Mouse (Mus musculus) layer of hippocampus, adult 9-10 months (tissue): Measurements from ENCODE around the gene Zrsr1.

ENCODE experiments used
- DNase-seq: peaks from one replicate; pipeline ENCODE4 v3.0.0; 2022; ENCODE audit warnings: low spot score

The Zrsr1 gene

DNA sequence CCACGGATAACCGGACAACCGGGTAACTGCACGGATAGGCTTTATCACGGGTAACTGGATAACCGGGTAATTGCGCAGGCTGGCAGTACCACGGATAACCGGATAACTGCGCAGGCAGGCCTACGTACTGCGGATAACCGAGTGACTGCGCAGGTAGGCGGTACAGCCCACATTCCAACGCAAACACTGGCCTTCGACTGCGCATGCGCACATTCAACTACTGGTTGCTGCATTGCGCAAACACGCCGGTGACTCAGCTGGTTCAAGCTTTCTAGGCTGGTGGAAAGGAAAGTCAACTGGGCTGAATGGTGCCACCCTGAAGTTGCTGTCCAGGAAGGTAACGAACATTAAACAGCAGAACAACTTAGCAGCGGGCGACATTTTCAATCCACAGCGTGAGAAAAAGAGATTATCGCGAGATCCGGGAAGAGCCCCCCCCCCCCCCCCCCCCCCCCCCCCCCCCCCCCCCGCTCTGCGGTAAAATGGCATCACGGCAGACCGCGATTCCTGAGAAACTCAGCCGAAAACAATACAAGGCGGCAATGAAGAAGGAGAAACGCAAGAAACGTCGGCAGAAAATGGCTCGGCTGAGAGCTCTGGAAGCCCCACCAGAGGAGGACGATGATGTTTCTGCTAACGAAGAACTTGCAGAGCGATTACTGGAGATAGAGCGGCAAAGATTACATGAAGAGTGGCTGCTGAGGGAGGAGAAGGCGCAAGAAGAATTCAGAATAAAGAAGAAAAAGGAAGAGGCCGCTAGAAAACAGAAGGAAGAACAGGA is 1.1 kb downstream of the Zrsr1 start:
- peak; percentile 77 for DNase-seq

DNA sequence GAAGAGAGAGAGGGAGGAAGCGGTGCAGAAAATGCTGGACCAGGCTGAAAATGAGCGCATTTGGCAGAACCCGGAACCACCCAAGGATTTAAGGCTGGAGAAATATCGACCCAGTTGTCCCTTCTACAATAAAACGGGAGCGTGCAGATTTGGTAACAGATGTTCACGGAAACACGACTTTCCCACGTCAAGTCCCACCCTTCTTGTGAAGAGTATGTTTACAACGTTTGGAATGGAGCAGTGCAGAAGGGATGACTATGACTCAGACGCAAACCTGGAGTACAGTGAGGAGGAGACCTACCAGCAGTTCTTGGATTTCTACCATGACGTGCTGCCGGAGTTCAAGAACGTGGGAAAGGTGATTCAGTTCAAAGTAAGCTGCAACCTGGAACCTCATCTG is 1.8 kb downstream of the Zrsr1 start:
- DNase-seq = no peak

DNA sequence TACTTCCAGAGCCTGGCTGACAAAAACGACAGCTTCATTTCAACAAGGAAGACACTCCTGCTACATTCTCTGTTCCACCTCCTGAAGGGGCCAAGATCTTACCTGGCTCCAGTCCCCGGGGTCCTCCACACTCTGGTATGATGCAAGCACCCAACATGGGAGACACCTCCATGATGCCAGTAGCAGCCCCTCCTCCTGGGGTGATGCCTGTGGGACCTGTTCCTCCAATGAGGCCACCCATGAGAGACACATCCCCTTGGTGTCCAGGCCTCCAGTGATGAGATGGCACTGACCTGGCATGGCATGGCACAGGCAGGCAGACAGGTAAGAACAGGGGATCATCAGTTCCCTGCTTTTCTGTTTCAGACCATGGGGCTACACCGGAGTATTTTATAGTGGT is 6.4 kb downstream of the Zrsr1 start:
- DNase-seq = no peak

DNA sequence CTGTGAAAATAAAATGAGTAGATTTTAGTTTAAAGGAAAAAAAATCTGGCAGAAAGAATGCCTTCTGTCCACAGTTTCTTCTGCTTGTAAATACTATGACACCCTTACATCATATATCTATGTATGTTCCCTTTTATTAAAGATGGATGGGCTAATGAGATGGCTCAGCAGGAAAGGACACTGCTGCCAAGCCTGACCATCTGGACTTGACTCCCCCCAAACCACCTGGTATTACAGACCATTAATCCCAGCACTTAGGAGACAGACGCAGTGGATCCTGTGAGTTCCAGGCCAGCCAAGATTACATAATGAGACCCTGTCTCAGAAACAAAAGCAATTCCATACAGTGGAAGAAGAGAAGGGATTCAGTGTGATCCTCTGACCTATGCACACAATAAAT is 6.9 kb downstream of the Zrsr1 start:
- no peak for DNase-seq

DNA sequence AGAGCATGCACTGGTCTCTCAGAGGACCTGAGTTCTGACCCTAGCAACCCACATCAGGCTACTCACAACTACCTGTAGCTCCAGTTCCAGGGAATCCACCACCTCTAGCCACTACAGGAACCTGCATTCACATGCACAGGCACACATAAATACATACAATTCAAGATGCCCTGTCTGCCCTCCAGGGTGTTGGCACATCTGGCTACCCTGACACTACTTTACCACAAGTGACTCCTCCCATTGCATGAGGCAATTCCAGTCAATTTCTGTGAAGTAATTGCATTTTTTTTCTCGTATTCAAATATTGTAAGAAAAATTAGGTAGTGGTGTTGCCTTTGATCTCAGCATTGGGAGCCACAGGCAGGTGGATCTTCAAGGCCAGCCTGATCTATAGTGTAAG is 7.4 kb downstream of the Zrsr1 start:
- no peak for DNase-seq

DNA sequence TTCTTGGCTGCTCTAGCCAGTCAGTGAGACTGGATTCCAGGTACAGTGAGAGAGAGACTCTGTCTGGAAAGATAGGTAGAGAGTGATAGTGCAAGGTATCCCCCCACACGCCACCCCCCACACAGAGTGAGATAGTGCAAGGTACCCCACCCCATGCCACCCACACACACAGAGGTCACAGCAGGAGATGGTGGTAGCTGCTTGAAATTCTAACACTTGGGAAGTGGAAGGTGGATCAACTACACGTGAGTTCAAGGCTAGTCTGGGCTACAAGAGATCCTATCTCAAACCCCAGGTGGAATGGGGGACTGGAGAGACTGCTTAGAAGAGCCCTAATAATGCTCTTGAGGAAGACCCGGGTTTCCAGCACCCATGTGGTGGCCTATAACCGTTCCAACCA is 9.2 kb downstream of the Zrsr1 start:
- no peak for DNase-seq

DNA sequence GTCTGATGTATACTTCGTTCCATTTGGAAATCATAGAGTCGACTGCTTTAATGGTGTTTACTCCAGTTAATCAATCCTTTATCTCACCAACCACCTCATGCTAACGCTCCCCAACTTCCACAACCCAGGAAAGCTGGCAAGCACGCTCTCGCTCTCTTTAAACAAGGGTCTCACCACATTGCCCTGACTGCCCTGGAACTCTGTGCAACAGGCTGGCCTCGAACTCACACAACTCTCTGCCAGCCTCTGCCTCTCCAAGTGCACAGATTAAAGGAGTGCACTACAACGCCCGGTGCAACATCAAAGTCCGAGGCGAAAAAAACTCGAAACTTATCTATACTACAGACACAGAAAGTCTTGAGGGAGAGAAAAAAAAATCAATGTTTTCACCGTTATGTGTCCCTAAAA is 9.7 kb downstream of the Zrsr1 start:
- DNase-seq = no peak

DNA sequence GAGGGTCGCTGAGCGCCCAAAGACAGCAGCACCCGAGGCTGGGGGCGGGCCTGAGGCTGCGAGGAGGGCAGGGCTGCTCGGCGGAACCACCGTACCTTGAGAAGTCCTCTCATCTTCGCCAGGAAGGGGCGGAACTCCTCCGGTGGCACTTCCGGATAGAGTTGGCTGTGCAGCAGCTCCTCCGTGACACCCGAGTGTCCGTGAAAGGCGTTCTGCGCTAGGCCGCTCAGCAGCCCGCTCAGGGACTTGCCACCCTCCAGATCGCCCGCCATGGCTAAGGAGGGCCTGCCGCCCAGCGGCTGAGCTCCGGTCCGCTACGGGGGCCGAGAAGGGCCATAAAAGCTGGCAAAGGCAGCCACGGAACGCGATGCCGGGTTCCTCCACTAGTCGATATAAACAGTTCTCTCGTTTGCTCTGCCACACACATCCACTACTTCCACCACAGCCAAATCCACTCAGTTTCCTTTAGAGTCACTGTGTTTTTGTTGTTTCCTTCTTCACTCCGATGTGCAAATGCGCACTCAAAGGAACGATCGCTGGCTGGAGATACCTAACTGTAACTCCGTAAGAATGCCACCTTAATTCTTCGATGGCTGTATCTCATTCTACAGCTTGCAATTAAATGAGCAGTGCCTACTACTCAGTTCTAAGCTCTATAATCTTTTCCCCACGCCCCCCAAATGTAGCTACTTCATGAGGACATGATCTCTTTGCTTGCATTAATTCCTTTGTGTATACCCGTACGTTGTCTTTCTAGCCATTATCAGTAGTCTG is 10.4 kb downstream of the Zrsr1 start, which contains the start of the genes Gm28048 and Commd1:
Gene Gm28048, minus strand, starts transcription at position 107 of the 774 bp plus-strand sequence.
Gene Commd1, minus strand, starts transcription at position 399 of the 774 bp plus-strand sequence.
- DNase-seq = peak; percentile 91

DNA sequence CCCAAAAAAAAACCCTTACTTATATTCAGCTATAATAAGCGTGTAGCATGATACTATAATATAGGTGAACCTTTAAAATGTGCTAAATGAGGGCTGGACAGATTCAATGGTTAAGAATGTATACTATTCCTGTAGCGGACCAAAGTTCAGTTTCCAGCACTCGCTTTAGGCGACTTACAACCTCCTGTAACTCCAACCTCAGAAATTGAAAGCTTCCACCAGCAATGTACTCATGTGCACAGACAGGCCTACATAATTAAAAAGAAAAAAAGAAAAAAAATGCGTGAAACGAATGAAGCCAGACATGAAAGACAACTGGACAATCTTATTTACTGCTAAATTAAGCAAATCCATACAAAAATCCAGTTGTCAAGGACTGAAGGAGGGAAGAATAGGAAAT is 11.0 kb downstream of the Zrsr1 start:
- DNase-seq = no peak

DNA sequence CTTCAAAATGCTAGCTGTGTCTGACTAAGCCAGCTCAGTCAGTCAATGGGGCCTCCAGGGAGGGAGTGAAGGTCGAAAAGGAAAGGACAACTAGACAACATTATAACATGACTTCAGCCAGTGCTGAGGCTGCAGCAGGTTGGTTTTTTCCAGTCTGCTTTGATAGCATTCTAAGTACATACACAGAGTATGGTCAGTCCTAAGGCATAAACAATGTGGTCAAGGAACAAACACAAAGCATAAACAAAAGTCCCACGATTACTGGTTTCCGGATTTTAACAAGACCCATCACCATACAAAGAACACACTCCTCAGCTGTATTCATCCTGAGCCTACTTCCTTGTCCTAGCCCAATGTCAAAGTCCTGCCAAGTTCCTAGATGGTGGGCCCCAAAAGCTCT is 13.7 kb downstream of the Zrsr1 start:
- no peak for DNase-seq

DNA sequence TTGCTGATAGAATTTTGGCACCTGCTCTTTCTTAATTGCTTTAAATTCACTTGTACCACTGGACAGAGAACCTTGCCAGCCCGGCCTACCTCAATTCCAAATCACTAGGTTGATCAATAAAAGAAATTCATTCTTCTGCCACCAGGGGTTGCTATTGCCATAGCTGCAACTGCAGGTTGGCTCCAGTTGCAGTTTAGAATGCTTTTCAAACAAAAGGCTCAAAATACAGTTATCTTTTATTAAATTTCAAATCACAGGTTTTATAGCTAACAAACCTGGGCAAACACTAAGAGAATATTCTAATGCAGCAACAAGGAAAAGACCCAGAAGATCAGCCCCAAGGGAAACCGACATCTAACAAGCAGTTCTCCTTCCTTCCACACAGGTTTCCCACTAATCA is 15.6 kb downstream of the Zrsr1 start:
- peak; percentile 71 for DNase-seq

DNA sequence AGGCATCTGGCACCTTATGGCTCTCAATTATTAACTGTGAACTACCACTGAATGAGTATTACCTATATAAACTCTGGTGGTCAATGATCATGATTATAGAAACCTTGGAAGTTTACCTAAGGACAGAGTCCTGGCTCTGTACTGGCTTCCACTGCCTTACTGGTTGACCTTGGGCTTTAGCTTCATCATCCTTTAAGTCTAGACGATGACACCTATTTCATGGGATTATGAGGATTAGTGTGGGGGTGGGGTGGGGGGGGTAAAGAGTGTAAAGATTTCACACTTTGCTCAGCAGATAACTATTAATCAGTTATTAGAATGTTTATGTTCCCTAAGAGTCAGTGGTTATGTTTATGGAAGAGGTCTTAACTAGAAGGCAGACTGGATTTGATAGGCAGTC is 18.0 kb downstream of the Zrsr1 start:
- DNase-seq = no peak

DNA sequence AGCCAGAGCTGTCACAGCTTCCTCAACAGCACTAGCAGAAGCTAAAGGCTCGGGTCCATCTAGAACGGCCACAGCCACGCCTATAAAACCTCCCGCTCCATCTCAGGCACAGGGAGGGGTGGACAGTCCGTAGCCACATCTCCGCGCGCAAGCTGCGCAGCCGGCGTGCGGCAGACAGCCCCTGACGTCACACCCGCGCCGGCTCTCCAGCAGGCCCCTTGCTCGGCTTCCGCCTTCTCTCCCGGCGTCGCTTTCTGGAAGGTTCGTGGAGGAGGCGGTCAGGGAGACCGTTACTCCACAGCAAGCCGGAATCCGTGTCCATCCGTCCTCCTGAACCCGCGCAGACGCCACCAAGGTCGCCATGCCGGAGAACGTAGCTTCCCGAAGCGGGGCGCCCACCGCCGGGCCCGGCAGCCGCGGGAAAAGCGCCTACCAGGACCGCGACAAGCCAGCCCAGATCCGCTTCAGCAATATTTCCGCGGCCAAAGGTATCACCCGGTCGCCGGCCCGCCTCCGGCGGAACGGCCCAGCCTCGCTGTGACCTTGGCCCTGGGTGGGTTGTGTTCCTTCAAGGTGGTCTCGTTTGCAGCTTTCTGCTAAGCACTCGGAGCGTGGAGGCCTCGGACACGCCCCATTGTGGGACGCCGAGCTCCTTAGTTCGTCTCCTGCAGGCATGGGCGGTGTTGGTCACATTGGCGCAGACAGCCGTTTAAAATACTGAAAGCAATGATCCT is 18.8 kb downstream of the Zrsr1 start, which contains the start of gene Cct4:
Gene Cct4, plus strand, starts transcription at position 127 of the 734 bp plus-strand sequence.
- DNase-seq = peak; percentile 73

DNA sequence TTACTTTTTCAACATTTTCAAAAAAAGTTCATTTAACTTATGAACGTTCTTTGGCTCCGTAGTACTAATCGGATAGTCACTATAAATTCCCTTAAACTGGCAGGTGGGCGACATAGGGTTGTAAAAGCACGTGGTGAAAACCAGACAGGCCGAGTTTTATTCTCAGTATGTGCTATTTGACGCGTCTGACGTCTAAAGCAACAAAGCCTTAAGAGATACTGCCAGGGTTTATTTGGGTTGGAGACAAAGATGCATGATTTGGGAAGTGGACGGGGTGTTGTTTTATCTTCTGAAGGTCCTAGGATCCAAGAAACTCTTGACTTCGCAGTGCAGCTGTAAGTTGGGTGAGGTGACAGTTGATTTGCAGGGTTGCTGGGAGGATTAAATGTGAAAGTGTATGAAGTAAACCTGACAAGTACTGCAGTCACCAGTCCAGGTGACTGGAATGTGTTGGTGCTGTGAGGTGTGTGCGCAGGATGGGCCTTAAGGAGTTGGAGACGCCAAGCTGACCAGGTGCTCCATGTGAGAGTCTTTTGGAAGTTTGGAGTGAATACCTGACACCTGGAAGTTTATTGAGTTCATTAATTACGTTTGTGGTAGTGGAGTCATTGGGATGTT is 19.5 kb downstream of the Zrsr1 start:
- DNase-seq = no peak

DNA sequence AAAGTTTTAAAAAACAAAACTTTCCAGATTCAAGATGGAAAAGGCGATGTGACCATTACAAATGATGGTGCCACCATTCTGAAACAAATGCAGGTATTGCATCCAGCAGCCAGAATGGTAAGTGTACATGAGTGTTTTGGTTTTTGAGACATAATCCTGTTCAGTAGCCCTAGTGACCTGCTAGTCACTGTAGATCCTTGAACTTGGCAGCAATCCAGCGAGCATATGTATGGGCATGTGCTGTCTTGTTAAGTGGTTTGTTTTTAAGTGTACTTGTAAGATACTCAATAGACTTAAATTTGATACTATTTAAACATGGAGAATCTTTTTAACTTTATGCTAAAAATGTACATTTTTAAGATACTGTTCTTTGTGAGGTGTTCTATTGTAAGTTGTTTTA is 22.5 kb downstream of the Zrsr1 start:
- DNase-seq = no peak

DNA sequence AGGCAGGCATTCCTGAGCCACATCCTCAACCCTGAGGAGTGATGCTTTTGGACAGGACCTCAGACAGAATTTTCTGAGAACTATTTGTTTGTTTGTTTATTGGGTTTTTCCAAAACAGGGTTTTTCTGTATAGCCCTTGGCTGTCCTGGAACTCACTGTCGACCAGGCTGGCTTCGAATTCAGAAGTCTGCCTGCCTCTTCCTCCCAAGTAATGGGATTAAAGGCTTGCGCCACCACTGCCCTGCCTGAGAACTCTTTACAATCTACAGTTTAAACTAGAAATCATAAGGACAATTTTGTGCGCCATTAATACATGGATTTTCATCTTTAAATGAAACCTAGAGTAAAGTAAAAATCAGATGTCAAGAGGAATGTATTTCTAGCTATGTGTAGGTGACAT is 23.7 kb downstream of the Zrsr1 start:
- DNase-seq = no peak

DNA sequence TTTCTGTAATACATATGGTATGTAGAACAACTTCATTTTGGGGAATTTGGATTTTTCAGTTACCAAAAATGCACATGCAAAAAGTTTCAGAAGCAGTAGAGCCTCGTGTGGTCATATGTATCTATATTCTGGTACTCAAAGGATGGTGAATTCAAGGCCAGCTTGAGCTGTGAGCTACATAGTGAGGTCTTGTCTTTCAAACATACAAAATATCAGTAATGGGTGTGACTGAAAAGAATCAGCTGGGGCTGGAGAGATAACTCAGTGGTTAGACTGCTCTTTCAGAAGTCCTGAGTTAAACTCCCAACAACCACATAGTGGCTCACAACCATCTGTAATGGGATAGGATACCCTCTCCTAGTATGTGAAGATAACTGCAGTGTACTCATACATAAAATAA is 26.5 kb downstream of the Zrsr1 start:
- no peak for DNase-seq

DNA sequence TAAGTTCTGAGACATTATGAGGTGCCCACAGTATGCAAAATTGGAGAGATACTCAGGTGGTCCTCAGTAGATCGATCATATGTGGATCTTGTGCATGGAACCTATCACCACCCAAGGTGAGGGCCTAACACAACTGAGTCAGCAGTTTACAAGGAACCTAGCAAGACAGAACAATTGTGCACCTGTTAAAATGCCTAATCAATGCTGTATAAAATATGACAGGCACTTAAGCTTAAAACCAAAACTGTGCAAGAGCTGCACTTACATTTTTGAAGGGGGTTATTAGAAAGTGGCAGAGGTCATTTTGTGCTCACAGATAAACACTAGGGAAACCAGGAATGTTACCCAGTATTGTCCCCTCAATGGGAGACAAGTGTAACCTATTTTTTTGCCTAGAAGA is 33.5 kb downstream of the Zrsr1 start:
- DNase-seq = no peak

DNA sequence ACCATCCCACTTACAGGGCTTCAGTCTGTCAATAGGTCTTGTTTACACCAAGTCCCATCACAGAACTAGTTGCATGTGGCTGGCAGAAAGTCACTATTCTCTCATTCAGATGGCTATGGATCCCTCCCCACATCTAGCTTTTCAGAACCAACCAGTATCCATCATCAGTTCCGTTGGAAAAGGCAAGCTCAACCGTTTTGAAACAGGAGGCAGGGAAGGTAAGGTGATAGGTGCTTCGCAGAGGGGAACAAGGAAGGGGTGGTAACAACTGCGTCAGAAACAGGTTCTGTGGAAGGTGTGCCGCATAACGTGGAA is 35.3 kb downstream of the Zrsr1 start:
- DNase-seq = no peak

DNA sequence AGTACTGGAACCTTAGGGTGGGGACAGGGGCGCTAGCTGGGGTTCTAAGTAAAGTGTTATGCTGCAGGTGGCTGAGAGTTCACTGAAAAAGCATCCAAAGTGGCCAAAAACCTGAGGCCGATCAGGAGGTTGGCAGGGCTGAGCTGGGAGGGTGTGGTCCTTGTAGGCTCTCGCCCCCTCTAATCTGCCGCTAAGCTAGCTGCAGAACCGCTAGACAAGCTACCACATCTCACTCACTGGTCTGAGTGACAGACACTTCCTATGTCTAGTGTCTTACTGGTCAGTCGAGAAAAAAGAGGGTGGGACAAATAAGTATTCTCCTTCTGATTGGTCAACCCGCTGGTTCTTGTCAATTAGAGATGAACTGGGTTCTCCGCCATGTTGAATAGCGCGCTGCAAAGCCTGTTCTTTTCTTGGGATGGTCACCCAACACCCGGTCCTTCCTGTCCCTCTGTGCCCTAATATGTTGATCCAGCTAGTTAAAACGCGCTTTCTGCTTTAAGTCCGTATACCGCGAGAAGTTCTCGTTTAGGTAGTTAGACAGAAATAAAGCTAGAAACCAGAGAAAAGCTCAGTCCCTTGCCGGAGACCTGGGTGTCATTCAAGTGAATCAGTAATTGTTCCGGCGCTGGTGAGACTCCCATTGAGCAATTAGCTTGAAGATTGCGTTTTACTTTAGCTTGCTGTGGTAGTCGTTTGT is 35.8 kb downstream of the Zrsr1 start, which contains the start of gene Fam161a:
Gene Fam161a, plus strand, starts transcription at position 51 of the 700 bp plus-strand sequence.
- peak; percentile 97 for DNase-seq

DNA sequence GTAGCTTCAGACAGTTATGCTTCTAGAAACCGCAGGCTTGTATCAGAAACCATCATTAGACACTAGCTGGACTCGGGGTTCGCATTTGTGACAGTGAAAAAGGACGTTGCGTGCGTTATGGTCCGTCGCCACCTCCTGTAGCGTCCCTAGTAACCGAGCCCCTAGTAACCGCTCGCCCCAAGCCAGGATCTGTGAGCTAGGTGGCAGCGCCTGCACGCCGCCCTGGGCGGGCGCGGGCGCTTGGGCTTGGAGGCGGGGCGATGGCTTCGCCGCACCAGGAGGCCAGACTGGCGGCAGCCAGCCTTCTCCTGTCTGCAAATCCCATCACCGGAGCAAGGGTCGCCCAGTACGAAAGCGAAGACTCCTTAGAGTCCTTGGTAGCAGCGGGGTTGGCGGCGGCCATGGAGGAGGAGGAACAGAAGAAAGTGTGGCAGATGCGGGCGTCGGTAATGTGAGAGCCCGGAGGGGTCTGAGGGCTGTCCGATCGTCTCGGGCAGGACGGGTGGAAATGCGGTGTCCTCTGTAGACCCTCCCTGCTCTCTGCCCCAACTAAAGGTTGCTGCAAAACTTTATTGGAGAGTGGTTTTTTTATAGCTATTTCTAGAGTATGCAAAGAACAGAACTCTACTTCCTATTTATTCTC is 36.5 kb downstream of the Zrsr1 start:
- peak; percentile 59 for DNase-seq
